Mouse (Mus musculus) neural tube, embryonic 10.5 days (tissue): ENCODE data around the gene Tctex1d4.
A peak's percentile ranks its signal among the peaks of the same experiment; 100 is the strongest.

Experiments
- DNase-seq: peaks from one replicate; pipeline ENCODE4 v3.0.0-alpha.2; 2017; ENCODE audit warnings: low spot score; ENCODE audit errors: extremely low spot score

Gene Tctex1d4

GRCm38 (mm10) chr4:117120052-117120444, 6.5 kb upstream of the Tctex1d4 start:
- no peak for DNase-seq

- peak; percentile 90 for DNase-seq
Measured at GRCm38 (mm10) chr4:117120445-117121414, 5.9 kb upstream of the Tctex1d4 start.

- DNase-seq = no peak
Measured at GRCm38 (mm10) chr4:117122209-117122608, 4.4 kb upstream of the Tctex1d4 start.

- no peak for DNase-seq
Measured at GRCm38 (mm10) chr4:117123546-117124217, 2.9 kb upstream of the Tctex1d4 start.

- no peak for DNase-seq
Measured at GRCm38 (mm10) chr4:117124218-117124517, 2.4 kb upstream of the Tctex1d4 start.

GRCm38 (mm10) chr4:117124518-117125347, 1.9 kb upstream of the Tctex1d4 start:
- DNase-seq = no peak

- peak; percentile 25 for DNase-seq
Measured at GRCm38 (mm10) chr4:117125348-117125909, 1.2 kb upstream of the Tctex1d4 start, which contains the start of gene Btbd19. TSS of gene Btbd19 (minus strand) at chr4:117125725.

GRCm38 (mm10) chr4:117125910-117126674, 502 bp upstream of the Tctex1d4 start:
- DNase-seq = peak; percentile 44

GRCm38 (mm10) chr4:117127991-117128686, 1.5 kb downstream of the Tctex1d4 start:
- DNase-seq = no peak

- DNase-seq = no peak
Measured at GRCm38 (mm10) chr4:117130790-117131189, 4.2 kb downstream of the Tctex1d4 start.

- DNase-seq = no peak
Measured at GRCm38 (mm10) chr4:117131198-117131597, 4.6 kb downstream of the Tctex1d4 start.

- DNase-seq = peak; percentile 79
Measured at GRCm38 (mm10) chr4:117131890-117132793, 5.5 kb downstream of the Tctex1d4 start.

GRCm38 (mm10) chr4:117132794-117133143, 6.2 kb downstream of the Tctex1d4 start:
- DNase-seq = no peak

- peak; percentile 73 for DNase-seq
Measured at GRCm38 (mm10) chr4:117133366-117133796, 6.8 kb downstream of the Tctex1d4 start.

GRCm38 (mm10) chr4:117133817-117134600, 7.4 kb downstream of the Tctex1d4 start, which contains the start of gene Plk3:
TSS of gene Plk3 (minus strand) at chr4:117133963.
- DNase-seq = peak; percentile 96

GRCm38 (mm10) chr4:117134601-117134995, 8.0 kb downstream of the Tctex1d4 start:
- DNase-seq = no peak

GRCm38 (mm10) chr4:117136034-117136433, 9.4 kb downstream of the Tctex1d4 start:
- DNase-seq = no peak
